Mouse (Mus musculus) embryonic fibroblast, embryonic 13.5 days (primary cell): ENCODE measurements around the gene Elp1.

Experiments used
- CTCF ChIP-seq: IDR thresholded peaks from 2 replicates; pipeline ENCODE4 v1.5.1; 2011; ENCODE audit warnings: mild to moderate bottlenecking, control low read depth, low read length, moderate library complexity, borderline replicate concordance; ENCODE audit not compliant: insufficient read depth
- POLR2A ChIP-seq: IDR thresholded peaks from 2 replicates; pipeline ENCODE4 v1.6.1; 2011; ENCODE audit warnings: low read depth, mild to moderate bottlenecking, control low read depth, low read length, moderate library complexity

GRCm38 (mm10) chr4:56848044-56848443 is 45.9 kb upstream of the Elp1 start:
- no peak for TF ChIP-seq POLR2A
- no peak for TF ChIP-seq CTCF
